Mouse (Mus musculus) lung, adult 2 months (tissue): Measurements from ENCODE around the gene Mdga1. TPM values are rescaled to one million over a fixed set of nuclear protein-coding genes. Genes with fewer than 3 reads are reported as not detected.

Source experiments
- DNase-seq: peaks from one replicate; pipeline ENCODE4 v3.0.0; 2022
- H3K4me1 ChIP-seq: fragments of 200-500 bp; 2 replicates; pipeline ENCODE4 v1.6.1; 2011; ENCODE audit warnings: low read length; ENCODE audit not compliant: control insufficient read depth, insufficient read depth
- H3K4me3 ChIP-seq: fragments of 200-500 bp; replicated peaks from 2 replicates; pipeline ENCODE3; 2011; ENCODE audit warnings: low read depth, mild to moderate bottlenecking, control low read depth, low read length; ENCODE audit errors: extremely low read depth
- CTCF ChIP-seq: fragments of 200-500 bp; IDR thresholded peaks from 2 replicates; pipeline ENCODE4 v1.5.1; 2011; ENCODE audit warnings: mild to moderate bottlenecking, low read length, control low read depth; ENCODE audit not compliant: insufficient read depth
- POLR2A ChIP-seq: fragments of 200-500 bp; IDR thresholded peaks from 2 replicates; pipeline ENCODE4 v1.6.1; 2011; ENCODE audit warnings: low read depth, mild to moderate bottlenecking, control low read depth, low read length, borderline replicate concordance; ENCODE audit errors: extremely low read depth
- WGBS: fragments of 180-500 bp; shearing (Covaris S2); methylation state at CpG from one replicate; pipeline ENCODE4 v1.1.7; 2018; 5-methylcytosine and 5-hydroxymethylcytosine counted together
- polyA plus RNA-seq: library from polyadenylated mRNA; depleted of rRNA; stranded (reverse); fragments of >200 nt; gene quantifications from 2 replicates; pipeline ENCODE4 v1.2.3, GENCODE M21; 2012

Gene Mdga1
- polyA plus RNA-seq, 1 experiment: 4.4 TPM

DNA sequence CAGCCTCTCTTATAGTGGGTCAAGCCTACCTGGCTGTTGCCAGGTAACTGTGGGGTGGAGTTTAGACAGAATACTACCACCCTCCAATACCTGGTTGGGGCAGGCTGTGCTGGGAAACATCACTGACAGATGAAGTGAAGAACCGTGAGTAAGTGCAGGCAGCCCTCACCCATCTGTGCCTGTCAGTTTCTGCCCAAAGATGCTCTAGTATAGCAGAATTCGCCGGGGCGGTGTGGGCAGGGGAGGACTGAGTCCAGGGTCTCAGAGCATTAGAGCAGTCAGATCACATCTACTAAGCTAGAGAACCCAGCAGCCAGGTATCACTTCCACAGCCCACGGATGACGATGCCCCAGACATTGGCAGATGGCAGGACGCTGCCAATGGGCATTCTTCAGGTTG lies 15.0 kb upstream of the Mdga1 start:
- TF ChIP-seq POLR2A (no peak), CTCF (no peak)
- H3K4me3 ChIP-seq: no peak overlapping the region
- peaks cover 4% of the 10 kb centered on the region; the same call in 1 of the 2 replicates for H3K4me1 ChIP-seq
- WGBS: 73% methylated on average over 7 of the region's 7 CpGs
- no peak for DNase-seq

- 67% methylated on average over 5 of the region's 5 CpGs for WGBS
- TF ChIP-seq CTCF: no peak
- TF ChIP-seq POLR2A: no peak
- Histone ChIP-seq H3K4me3 (no peak overlapping the region), H3K4me1 (peaks cover 4% of the 10 kb centered on the region; the same call in 1 of the 2 replicates)
- DNase-seq: no peak
Observed at GRCm38 (mm10) chr17:29983190-29983589, 13.3 kb upstream of the Mdga1 start.

DNA sequence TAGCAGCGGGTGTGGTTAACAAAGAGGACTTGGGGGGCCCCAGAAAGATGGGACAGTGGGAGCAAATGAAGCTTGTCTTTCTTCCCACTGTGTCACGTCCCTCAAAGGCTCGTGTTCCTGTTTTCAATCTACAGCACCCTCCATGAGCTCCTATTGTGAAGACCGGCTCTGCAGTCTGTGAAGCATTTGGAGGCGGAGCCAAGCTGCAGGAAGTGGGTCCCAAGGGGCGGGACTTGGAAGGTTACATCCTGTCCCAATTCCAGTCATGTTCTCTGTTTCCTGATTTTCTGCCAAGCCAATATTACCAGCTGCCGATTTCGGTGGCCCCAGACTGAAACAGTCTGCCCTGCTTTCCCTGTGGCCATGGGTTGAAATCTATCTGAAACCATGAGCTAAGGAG lies 11.7 kb upstream of the Mdga1 start:
- TF ChIP-seq POLR2A (no peak), CTCF (no peak)
- H3K4me1 ChIP-seq: peaks cover 4% of the 10 kb centered on the region; the same call in 1 of the 2 replicates
- H3K4me3 ChIP-seq: no peak overlapping the region
- DNase-seq: no peak
- 63% methylated on average over 8 of the region's 8 CpGs for WGBS

DNA sequence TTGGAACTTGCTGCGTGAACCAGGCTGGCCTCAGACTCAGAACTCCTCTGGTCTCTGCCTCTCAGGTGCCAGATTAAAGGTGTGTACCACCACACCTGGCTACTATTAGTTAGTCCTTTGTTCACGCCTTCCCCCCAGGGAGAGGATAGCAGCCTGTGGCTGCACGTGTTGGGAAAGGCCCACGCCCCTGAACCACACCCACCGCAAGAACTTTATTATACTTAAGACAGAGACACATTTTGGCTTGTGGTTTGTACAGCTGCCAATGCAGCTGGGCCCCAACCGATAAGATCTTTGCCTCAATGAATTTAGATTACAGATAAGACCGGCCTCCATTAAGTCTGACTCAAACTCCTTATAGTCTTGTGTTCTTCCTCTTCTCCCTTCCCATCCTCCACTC lies 10.0 kb upstream of the Mdga1 start:
- 57% methylated on average over 7 of the region's 7 CpGs for WGBS
- Histone ChIP-seq H3K4me1 (no peaks in the 10 kb centered on the region; the same call in 1 of the 2 replicates), H3K4me3 (no peak overlapping the region)
- TF ChIP-seq CTCF: no peak
- TF ChIP-seq POLR2A: no peak
- no peak for DNase-seq

DNA sequence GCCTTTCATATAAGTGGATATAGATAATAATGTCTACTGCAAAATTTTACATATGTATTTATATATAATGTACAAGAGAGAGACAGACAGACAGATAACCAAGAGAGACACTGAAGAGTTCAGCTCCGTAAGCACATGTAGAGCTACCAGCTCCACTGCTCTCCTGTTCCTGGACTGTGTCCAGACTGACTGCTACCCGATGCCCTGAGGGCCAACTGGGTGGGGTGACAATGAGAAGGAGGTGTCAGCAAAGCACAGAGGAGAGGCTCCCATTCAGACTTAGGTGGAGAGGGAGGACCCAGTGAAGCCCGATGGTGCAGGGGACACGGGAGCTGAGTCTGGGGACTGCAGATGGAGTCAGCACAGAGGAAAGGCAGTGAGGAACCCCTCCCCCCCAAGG lies 9.1 kb upstream of the Mdga1 start:
- WGBS: 48% methylated on average over 4 of the region's 4 CpGs
- DNase-seq: no peak
- H3K4me1 ChIP-seq: no peaks in the 10 kb centered on the region
- no peak for TF ChIP-seq CTCF
- TF ChIP-seq POLR2A: no peak
- H3K4me3 ChIP-seq: no peak overlapping the region

GRCm38 (mm10) chr17:29975731-29976130 lies 5.8 kb upstream of the Mdga1 start:
- Histone ChIP-seq H3K4me1 (no peaks in the 10 kb centered on the region), H3K4me3 (no peak overlapping the region)
- 5% methylated on average over 8 of the region's 8 CpGs for WGBS
- peak; percentile 77 for TF ChIP-seq CTCF
- no peak for TF ChIP-seq POLR2A
- DNase-seq: peak; percentile 86

DNA sequence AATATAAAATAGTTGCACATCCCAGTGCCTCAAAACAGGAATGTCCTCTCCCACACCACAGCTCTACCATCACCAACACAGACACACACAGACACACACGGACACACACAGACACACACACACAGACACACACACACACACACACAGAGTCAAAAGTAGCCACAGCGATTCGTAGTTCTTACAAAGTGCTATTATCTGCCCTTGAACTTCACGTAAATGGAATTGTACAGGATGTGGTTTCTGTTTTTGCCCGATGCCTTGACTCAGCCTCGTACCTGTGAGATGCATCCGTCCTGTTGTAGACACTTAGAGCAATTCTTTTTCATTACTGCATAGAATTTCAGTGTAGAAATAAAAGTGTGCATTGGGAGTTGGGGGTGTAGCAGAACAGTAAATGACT lies 3.3 kb upstream of the Mdga1 start:
- DNase-seq: no peak
- Histone ChIP-seq H3K4me3 (no peak overlapping the region), H3K4me1 (no peaks in the 10 kb centered on the region)
- TF ChIP-seq CTCF (no peak), POLR2A (no peak)
- WGBS: 84% methylated on average over 7 of the region's 7 CpGs

- Histone ChIP-seq H3K4me1 (no peaks in the 10 kb centered on the region), H3K4me3 (no peak overlapping the region)
- no peak for TF ChIP-seq CTCF
- TF ChIP-seq POLR2A: no peak
- no peak for DNase-seq
- WGBS: 61% methylated on average over 15 of the region's 15 CpGs
Observed at GRCm38 (mm10) chr17:29971761-29972432, 2.0 kb upstream of the Mdga1 start.

DNA sequence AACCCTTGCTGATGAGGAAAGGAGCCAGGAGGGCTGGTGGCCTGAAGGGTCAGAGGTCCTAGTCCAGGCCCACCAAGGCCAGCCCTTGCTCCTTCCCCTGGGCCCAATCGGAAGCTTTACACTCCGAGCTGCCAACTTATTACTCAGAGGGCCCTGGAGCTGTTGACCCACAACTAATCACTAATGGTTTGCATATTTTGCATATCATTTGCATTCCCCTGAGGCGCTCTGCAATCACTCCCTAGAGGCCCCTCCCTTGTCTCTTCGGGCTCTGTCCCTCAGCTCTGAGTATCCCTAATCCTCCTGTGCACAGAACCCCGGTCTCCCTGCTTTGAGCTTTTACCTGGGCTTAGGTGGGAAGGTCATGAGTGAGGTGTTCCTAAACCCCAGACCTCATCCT lies 4.4 kb downstream of the Mdga1 start:
- no peak for DNase-seq
- Histone ChIP-seq H3K4me3 (no peak overlapping the region), H3K4me1 (no peaks in the 10 kb centered on the region)
- 57% methylated on average over 5 of the region's 5 CpGs for WGBS
- TF ChIP-seq CTCF: no peak
- no peak for TF ChIP-seq POLR2A

- H3K4me1 ChIP-seq: no peaks in the 10 kb centered on the region
- no peak for DNase-seq
- TF ChIP-seq POLR2A (no peak), CTCF (no peak)
- WGBS: 9% methylated on average over 11 of the region's 11 CpGs
- H3K4me3 ChIP-seq: no peak overlapping the region
Observed at GRCm38 (mm10) chr17:29963730-29964259, 6.1 kb downstream of the Mdga1 start.
